Mouse (Mus musculus) hindbrain, embryonic 13.5 days (tissue): Measurements from ENCODE around the gene Obp2a. TPM values are rescaled to one million over a fixed set of nuclear protein-coding genes. Genes with fewer than 3 reads are reported as not detected.
"Not testable (repeated sequence)": the region's sequence is repeated elsewhere in the genome, so short reads cannot be mapped to it uniquely, and the experiment has no call there.

Experiments used
- ATAC-seq: fragments of 200-750 bp; cut with Nextera tagmentation; 2 replicates; pipeline ENCODE4 v1.8.0; 2017; ENCODE audit warnings: moderate TSS enrichment; ENCODE audit not compliant: low FRiP score
- H3K27ac ChIP-seq: fragments of 300-500 bp; sonication (generic); 2 replicates; pipeline ENCODE4 v1.5.1; 2015; ENCODE audit warnings: inconsistent platforms, mild to moderate bottlenecking, moderate library complexity
- H3K27me3 ChIP-seq: fragments of 300-500 bp; sonication (generic); 2 replicates; pipeline ENCODE4 v1.6.1; 2015; ENCODE audit warnings: mild to moderate bottlenecking, inconsistent platforms
- H3K36me3 ChIP-seq: fragments of 300-500 bp; sonication (generic); 2 replicates; pipeline ENCODE4 v1.6.1; 2015; ENCODE audit warnings: mild to moderate bottlenecking, inconsistent platforms
- H3K4me1 ChIP-seq: fragments of 300-500 bp; sonication (generic); replicated peaks from 2 replicates; pipeline ENCODE4 v1.6.1; 2015; ENCODE audit warnings: inconsistent platforms
- H3K4me2 ChIP-seq: fragments of 300-500 bp; sonication (generic); 2 replicates; pipeline ENCODE4 v1.6.1; 2015; ENCODE audit warnings: inconsistent platforms, mild to moderate bottlenecking, moderate library complexity
- H3K4me3 ChIP-seq: fragments of 300-500 bp; sonication (generic); 2 replicates; pipeline ENCODE4 v1.5.1; 2015; ENCODE audit warnings: mild to moderate bottlenecking, inconsistent platforms
- H3K9ac ChIP-seq: fragments of 300-500 bp; sonication (generic); 2 replicates; pipeline ENCODE4 v1.6.1; 2015; ENCODE audit warnings: mild to moderate bottlenecking, inconsistent platforms
- H3K9me3 ChIP-seq: fragments of 300-500 bp; sonication (generic); 2 replicates; pipeline ENCODE4 v1.6.1; 2016; ENCODE audit warnings: inconsistent platforms
- WGBS: fragments of 180-500 bp; shearing (Covaris S2); methylation state at CpG from one replicate; pipeline ENCODE4 v1.1.7; 2015; 5-methylcytosine and 5-hydroxymethylcytosine counted together
- polyA plus RNA-seq: library from polyadenylated mRNA; unstranded; fragments of >200 nt; fragmentation: Nextera tagmentation; extraction: Ambion mirVana; gene quantifications from 2 replicates; pipeline ENCODE4 v1.2.1, GENCODE M21; 2015

Gene Obp2a
- polyA plus RNA-seq, 1 experiment from 2014 or later, result not detected

GRCm38 (mm10) chr2:25733199-25733930 lies 33.5 kb downstream of the Obp2a start:
- no peak for ATAC-seq
- Histone ChIP-seq H3K9ac (no peak overlapping the region), H3K9me3 (0 out of 2 replicates have a peak, but pooled peaks cover 5% of the 10 kb centered on the region), H3K36me3 (no peaks in the 10 kb centered on the region), H3K27ac (no peak overlapping the region), H3K4me2 (no peak overlapping the region), H3K4me3 (no peak overlapping the region), H3K27me3 (no peaks in the 10 kb centered on the region), H3K4me1 (no peaks in the 10 kb centered on the region)
- WGBS, result 67% methylated on average over 2 of the region's 2 CpGs

GRCm38 (mm10) chr2:25736709-25737108 lies 36.9 kb downstream of the Obp2a start, which contains the start of gene Obp2b:
Obp2b (plus strand) TSS chr2:25737009.
- 72% methylated on average over 3 of the region's 3 CpGs for WGBS
- H3K9ac ChIP-seq, H3K27me3 ChIP-seq, H3K9me3 ChIP-seq, H3K36me3 ChIP-seq, H3K4me1 ChIP-seq, ATAC-seq, H3K4me3 ChIP-seq, H3K4me2 ChIP-seq, H3K27ac ChIP-seq: not testable (repeated sequence)

- H3K4me3 ChIP-seq, result no peak overlapping the region
- WGBS, result 80% methylated on average over 1 of the region's 1 CpGs
- no peaks in the 10 kb centered on the region for H3K36me3 ChIP-seq
- no peaks in the 10 kb centered on the region for H3K4me1 ChIP-seq
- no peaks in the 10 kb centered on the region for H3K9me3 ChIP-seq
- no peak overlapping the region for H3K9ac ChIP-seq
- H3K27me3 ChIP-seq, result no peaks in the 10 kb centered on the region
- no peak for ATAC-seq
- H3K4me2 ChIP-seq, result no peak overlapping the region
- H3K27ac ChIP-seq, result no peak overlapping the region
These were observed 41.8 kb downstream of the Obp2a start for GRCm38 (mm10) chr2:25741671-25742070.

Other genes starting within 250 kb of the Obp2a start
- gene Clic3, start 243.2 kb upstream of the Obp2a start, polyA plus RNA-seq, result 3.4 and 3.7 TPM in 2 replicates
- gene Paxx, start 238.9 kb upstream of the Obp2a start, polyA plus RNA-seq, result 91.6 and 98.8 TPM in 2 replicates
- gene Ptgds, start 230.0 kb upstream of the Obp2a start, polyA plus RNA-seq, result 50.3 and 50.5 TPM in 2 replicates
- gene Lcn12, start 206.1 kb upstream of the Obp2a start, polyA plus RNA-seq, result not detected in 2 replicates
- 119 and 125 TPM in 2 replicates for gene Fbxw5, start 199.3 kb upstream of the Obp2a start, polyA plus RNA-seq
- 5.4 and 5.5 TPM in 2 replicates for gene C8g, start 198.3 kb upstream of the Obp2a start, polyA plus RNA-seq
- gene Traf2, start 153.1 kb upstream of the Obp2a start, polyA plus RNA-seq, result 21.1 and 21.2 TPM in 2 replicates
- gene Edf1, start 142.2 kb upstream of the Obp2a start, polyA plus RNA-seq, result 409 and 436 TPM in 2 replicates
- gene Mamdc4, start 125.2 kb upstream of the Obp2a start, polyA plus RNA-seq, result 2.3 and 2.6 TPM in 2 replicates
- gene Phpt1, start 124.8 kb upstream of the Obp2a start, polyA plus RNA-seq, result 179 and 182 TPM in 2 replicates
- 8.1 and 8.2 TPM in 2 replicates for gene Ajm1, start 118.3 kb upstream of the Obp2a start, polyA plus RNA-seq
- 67.9 and 75.5 TPM in 2 replicates for gene Rabl6, start 91.5 kb upstream of the Obp2a start, polyA plus RNA-seq
- 0.21 and 0.25 TPM in 2 replicates for gene Ccdc183, start 82.4 kb upstream of the Obp2a start, polyA plus RNA-seq
- gene Tmem141, start 78.0 kb upstream of the Obp2a start, polyA plus RNA-seq, result 35.0 and 42.2 TPM in 2 replicates
- 2.5 and 3.3 TPM in 2 replicates for gene Fcna, start 72.0 kb upstream of the Obp2a start, polyA plus RNA-seq
- gene Lcn8, start 46.9 kb upstream of the Obp2a start, polyA plus RNA-seq, result not detected in 2 replicates
- not detected in 2 replicates for gene Lcn5, start 42.1 kb upstream of the Obp2a start, polyA plus RNA-seq
- gene Lcn6, start 23.3 kb upstream of the Obp2a start, polyA plus RNA-seq, result not detected in 2 replicates
- not detected in 2 replicates for gene Lcn10, start 17.3 kb upstream of the Obp2a start, polyA plus RNA-seq
- gene Bmyc, start 6.7 kb downstream of the Obp2a start, polyA plus RNA-seq, result 126 and 129 TPM in 2 replicates
- not detected in 2 replicates for gene Obp2b, start 37.0 kb downstream of the Obp2a start, polyA plus RNA-seq
- gene Lcn3, start 65.5 kb downstream of the Obp2a start, polyA plus RNA-seq, result not detected in 2 replicates
- not detected in 2 replicates for gene Lcn11, start 77.0 kb downstream of the Obp2a start, polyA plus RNA-seq
- gene Gm13539, start 82.2 kb downstream of the Obp2a start, polyA plus RNA-seq, result not detected in 2 replicates
- gene Glt6d1, start 115.8 kb downstream of the Obp2a start, polyA plus RNA-seq, result not detected in 2 replicates
- not detected in 2 replicates for gene Lcn9, start 123.1 kb downstream of the Obp2a start, polyA plus RNA-seq
- not detected in 2 replicates for gene Sohlh1, start 147.2 kb downstream of the Obp2a start, polyA plus RNA-seq
- 11.1 TPM in 2 replicates for gene Kcnt1, start 163.7 kb downstream of the Obp2a start, polyA plus RNA-seq